Mouse (Mus musculus): Measurements from ENCODE around the gene Nav3.

Gene Nav3

GRCm38 (mm10) chr10:109919515-109919914, 536.5 kb downstream of the Nav3 start:
- no peak for DNase-seq (ENCODE audit: low read depth)

GRCm38 (mm10) chr10:109907206-109907605, 548.8 kb downstream of the Nav3 start:
- no peak for DNase-seq (ENCODE audit: low read depth)

- no peak for DNase-seq (ENCODE audit: low read depth)
Measured at GRCm38 (mm10) chr10:109906413-109906785, 549.6 kb downstream of the Nav3 start.

- no peak for DNase-seq (ENCODE audit: low read depth)
Measured at GRCm38 (mm10) chr10:109905649-109906412, 550.2 kb downstream of the Nav3 start.

GRCm38 (mm10) chr10:109904841-109905240, 551.2 kb downstream of the Nav3 start:
- DNase-seq (ENCODE audit: low read depth): no peak

- peak; percentile 30 for DNase-seq (ENCODE audit: low read depth)
Measured at GRCm38 (mm10) chr10:109903701-109904555, 552.1 kb downstream of the Nav3 start.

- DNase-seq (ENCODE audit: low read depth): peak; percentile 18
Measured at GRCm38 (mm10) chr10:109903241-109903640, 552.8 kb downstream of the Nav3 start.

- DNase-seq (ENCODE audit: low read depth): no peak
Measured at GRCm38 (mm10) chr10:109889171-109889475, 566.9 kb downstream of the Nav3 start.

- no peak for DNase-seq (ENCODE audit: low read depth)
Measured at GRCm38 (mm10) chr10:109888355-109889170, 567.4 kb downstream of the Nav3 start.

- no peak for DNase-seq (ENCODE audit: low read depth)
Measured at GRCm38 (mm10) chr10:109887160-109887559, 568.8 kb downstream of the Nav3 start.

GRCm38 (mm10) chr10:109876107-109876506, 579.9 kb downstream of the Nav3 start:
- no peak for DNase-seq (ENCODE audit: low read depth)

- no peak for DNase-seq (ENCODE audit: low read depth)
Measured at GRCm38 (mm10) chr10:109875312-109875830, 580.6 kb downstream of the Nav3 start.

- DNase-seq (ENCODE audit: low read depth): no peak
Measured at GRCm38 (mm10) chr10:109874652-109875311, 581.2 kb downstream of the Nav3 start.

- no peak for DNase-seq (ENCODE audit: low read depth)
Measured at GRCm38 (mm10) chr10:109866063-109866462, 589.9 kb downstream of the Nav3 start.

GRCm38 (mm10) chr10:109865391-109865790, 590.6 kb downstream of the Nav3 start:
- DNase-seq (ENCODE audit: low read depth): no peak

- peak; percentile 23 for DNase-seq (ENCODE audit: low read depth)
Measured at GRCm38 (mm10) chr10:109864708-109865107, 591.3 kb downstream of the Nav3 start.

GRCm38 (mm10) chr10:109861275-109861674, 594.7 kb downstream of the Nav3 start:
- DNase-seq (ENCODE audit: low read depth): peak; percentile 10

GRCm38 (mm10) chr10:109858568-109858967, 597.4 kb downstream of the Nav3 start:
- DNase-seq (ENCODE audit: low read depth): no peak

GRCm38 (mm10) chr10:109852392-109852791, 603.6 kb downstream of the Nav3 start:
- no peak for DNase-seq (ENCODE audit: low read depth)

- DNase-seq (ENCODE audit: low read depth): no peak
Measured at GRCm38 (mm10) chr10:109847631-109848030, 608.4 kb downstream of the Nav3 start.

GRCm38 (mm10) chr10:109843661-109844060, 612.3 kb downstream of the Nav3 start:
- DNase-seq (ENCODE audit: low read depth): no peak

Data from fibroblast of lung, adult 2 months (primary cell).